Mouse (Mus musculus) heart, postnatal 0 days (tissue): ENCODE measurements around the gene Megf8.

ENCODE experiments used
- CTCF ChIP-seq: IDR thresholded peaks from 2 replicates; pipeline ENCODE4 v1.5.1; 2016; ENCODE audit warnings: antibody characterized with exemption, control low read depth, low read depth
- EP300 ChIP-seq: IDR thresholded peaks from 2 replicates; pipeline ENCODE4 v1.6.1; 2016; ENCODE audit warnings: antibody characterized with exemption, low read depth

DNA sequence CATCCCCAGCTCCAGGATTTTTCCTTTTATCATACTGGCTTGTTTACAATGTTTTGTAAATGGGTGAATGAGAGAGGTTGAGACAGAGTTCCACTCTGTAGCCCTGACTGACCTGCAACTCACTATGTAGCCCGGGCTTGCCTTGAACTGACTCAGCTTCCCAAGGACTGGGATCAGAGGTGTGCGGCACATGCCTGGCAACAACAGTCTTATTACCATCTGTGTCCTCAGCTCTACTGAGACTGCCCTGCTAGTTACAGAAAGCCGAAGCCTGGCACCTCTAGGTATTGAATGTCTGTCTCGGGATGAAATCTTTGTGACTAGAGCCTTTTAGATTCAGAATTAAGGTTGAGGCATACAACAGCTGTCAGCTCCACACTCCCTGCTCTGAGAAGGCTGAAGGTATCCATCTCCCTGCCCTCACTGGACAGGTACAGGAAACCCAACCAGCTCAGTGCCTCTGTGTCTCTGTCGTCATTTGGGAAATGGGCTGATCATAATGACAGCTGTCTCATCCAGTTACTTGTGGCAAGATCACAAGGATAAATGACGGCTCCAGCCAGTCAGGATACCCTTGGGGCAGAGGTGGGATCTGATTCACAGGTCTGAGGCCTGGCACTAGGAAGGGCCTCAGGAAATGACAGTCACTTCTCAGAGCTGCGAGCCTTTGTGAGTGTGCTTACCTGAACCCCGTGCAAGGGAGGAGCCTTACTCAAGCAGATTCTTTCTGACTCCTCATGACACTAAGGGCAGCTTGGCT lies 76.7 kb downstream of the Megf8 start:
- TF ChIP-seq CTCF = no peak
- TF ChIP-seq EP300 = no peak
